ENCODE assay signal across 8 mouse cellular contexts in genomic region chr11:50669542-50670362, GRCm38 (mm10).
DNase-seq lines count a peak whose midpoint lies in the region; ATAC-seq lines count a peak whose summit lies in the region.

No protein-coding gene starts in this region.

- WGBS in heart, embryonic 12.5 days = 71% methylated on average over 9 of the region's 9 CpGs

- intact Hi-C loops in left cerebral cortex, postnatal 4 days (cut with DNase I) = no loop called here

- peak; percentile 23; the same call in 1 of the 2 replicates for ATAC-seq in heart, embryonic 12.5 days (ENCODE audit: insufficient number of reproducible peaks, low FRiP score)
- ATAC-seq in erythroid progenitor cell, adult 5-6 weeks (replicated peaks; ENCODE audit: low FRiP score, poor library complexity, severe bottlenecking) = no peak

- H3K36me3 ChIP-seq in heart, embryonic 12.5 days = no peaks in the 10 kb centered on the region

- peak overlapping the region; percentile 31; the same call in 1 of the 2 replicates for H3K27ac ChIP-seq in heart, embryonic 12.5 days (ENCODE audit: poor library complexity, severe bottlenecking)

- no peak overlapping the region for H3K4me3 ChIP-seq in heart, embryonic 12.5 days

- H3K9me3 ChIP-seq in heart, embryonic 12.5 days (replicated peaks) = no peaks in the 10 kb centered on the region

- H3K4me2 ChIP-seq in heart, embryonic 12.5 days = no peak overlapping the region

- no peak overlapping the region; the same call in 1 of the 2 replicates for H3K9ac ChIP-seq in heart, embryonic 12.5 days

- peaks cover 36% of the 10 kb centered on the region for H3K4me1 ChIP-seq in heart, embryonic 12.5 days (replicated peaks)

- no peaks in the 10 kb centered on the region for H3K27me3 ChIP-seq in heart, embryonic 12.5 days (replicated peaks)

- DNase-seq in left cerebral cortex, postnatal 4 days = peak; percentile 93
- DNase-seq in left cerebral cortex, adult 11 months (ENCODE audit: low spot score) = no peak
- DNase-seq in cerebellum, adult 11-12 months = peak; percentile 91
- peak; percentile 14 for DNase-seq in layer of hippocampus, adult 9-11 months
- peak; percentile 44 for DNase-seq in right cerebral cortex, postnatal 4 days
- no peak for DNase-seq in embryo, embryonic 10.5 days (ENCODE audit: low spot score)

Comparison
In these comparisons a context has a peak if more than half of its experiments do, and no peak if none do; other contexts are left out.
1. DNase-seq: peak in left cerebral cortex, postnatal 4 days (single experiment), cerebellum, adult 11-12 months (single experiment), layer of hippocampus, adult 9-11 months (single experiment) and right cerebral cortex, postnatal 4 days (single experiment); none in left cerebral cortex, adult 11 months (single experiment) and embryo, embryonic 10.5 days (single experiment).